Mouse (Mus musculus) left cerebral cortex, adult 9 months (tissue): ENCODE results near the gene Pla2g6.

ENCODE experiments used
- DNase-seq, 2 experiments: peaks; one replicate each; pipeline ENCODE4 v3.0.0; 2022; ENCODE audit warnings: low spot score in 2 of 2

Gene Pla2g6

DNA sequence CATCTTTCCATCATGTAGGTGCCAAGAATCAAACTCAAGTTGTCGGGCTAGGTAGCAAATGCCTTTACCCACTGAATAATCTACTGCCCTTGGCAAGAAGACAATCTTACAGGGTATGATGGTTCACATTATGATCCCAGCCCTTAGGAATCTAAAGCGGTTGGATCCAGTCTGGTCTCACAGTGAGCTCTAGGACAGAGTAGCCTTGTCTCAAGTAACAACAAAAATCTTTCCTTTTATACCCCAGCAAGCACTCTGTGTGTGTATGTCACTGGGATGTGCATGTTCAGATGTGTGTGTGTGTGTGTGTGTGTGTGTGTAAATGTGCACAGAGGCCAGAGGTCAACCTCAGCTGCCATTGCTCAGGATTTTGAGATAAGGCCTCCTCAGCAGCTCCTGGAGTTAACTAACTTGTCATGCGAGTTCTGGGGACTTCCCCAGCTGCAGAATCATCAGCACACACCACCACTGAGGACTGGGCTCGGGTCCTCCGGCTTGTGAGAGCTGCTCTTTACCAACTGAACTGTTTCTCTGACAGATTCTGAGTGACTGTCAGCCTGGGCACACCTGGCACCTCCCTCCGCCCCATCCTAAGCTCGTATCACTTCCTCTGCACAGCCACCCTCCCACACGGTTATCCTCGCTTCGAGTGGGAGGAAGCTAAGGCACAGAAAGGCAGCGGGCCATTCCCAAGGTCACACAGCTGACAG, 5.8 kb downstream of the Pla2g6 start:
- no peak for DNase-seq

GRCm38 (mm10) chr15:79321733-79322190, 6.4 kb downstream of the Pla2g6 start:
- no peak for DNase-seq

- DNase-seq = no peak
Measured at GRCm38 (mm10) chr15:79313848-79314369, 14.3 kb downstream of the Pla2g6 start.

DNA sequence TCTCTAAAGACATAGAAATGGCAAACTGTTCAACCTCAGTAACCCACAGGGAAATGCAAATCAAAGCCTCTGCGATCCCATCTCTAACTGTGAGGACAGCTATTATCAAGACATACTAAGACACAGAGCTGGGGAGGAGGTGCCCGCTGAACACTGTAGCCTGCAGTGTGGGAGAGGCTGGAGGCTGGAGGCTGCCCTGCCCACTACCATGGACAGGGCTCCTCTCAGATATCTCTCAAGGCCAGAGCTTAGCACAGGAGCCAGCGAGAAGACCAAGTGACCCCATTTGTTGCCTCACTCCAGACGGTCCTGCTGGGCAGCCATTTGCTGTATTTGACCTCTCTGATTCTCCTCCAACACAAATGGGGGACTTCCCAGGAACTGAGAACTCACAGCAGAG, 20.3 kb downstream of the Pla2g6 start:
- DNase-seq = no peak

DNA sequence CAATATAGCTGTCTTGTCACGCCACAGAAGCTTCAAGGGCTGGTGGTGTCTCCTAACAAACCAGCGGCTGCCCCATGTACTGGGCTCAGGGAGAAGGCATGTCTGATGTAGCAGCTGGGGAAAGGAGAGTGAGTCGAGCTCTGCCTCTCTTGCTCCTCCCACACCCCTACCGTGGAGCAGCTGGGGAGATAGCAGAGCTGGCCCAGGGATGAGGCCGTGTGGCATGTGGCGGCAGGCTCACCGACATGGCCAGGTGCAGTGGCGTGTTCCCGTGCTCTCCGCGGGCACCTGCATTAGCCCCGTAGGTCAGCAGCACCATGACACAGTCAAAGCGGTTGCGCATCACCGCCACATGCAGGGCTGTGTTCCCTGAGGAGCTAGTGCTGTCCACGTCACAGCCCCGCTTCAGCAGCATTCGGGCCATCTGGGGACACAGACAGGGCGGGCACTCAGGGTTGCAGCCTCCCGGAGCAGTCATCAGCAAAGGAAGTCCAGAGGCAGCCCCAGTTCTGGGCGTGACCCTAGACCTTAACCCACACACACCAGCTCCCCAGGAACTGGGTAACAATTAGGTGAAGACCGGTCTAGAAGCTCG, 22.1 kb downstream of the Pla2g6 start:
- no peak for DNase-seq

DNA sequence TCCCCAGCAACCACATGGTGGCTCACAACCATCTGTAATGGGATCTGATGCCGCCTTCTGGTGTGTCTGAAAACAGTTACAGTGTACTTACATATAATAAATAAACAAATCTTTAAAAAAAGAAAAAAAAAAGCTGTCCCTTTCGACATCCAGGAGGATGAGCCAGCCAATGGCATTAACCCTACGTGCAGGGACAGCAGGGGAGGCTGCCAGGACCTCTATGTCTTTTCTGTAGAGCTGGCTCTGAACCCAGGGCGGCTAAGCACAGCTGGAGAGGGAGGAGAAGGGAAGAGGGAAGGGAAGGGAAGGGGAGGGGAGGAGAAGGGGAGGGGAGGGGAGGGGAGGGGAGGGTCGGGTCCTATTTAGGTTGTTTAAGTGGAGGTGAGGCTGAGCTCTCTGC, 23.4 kb downstream of the Pla2g6 start:
- no peak for DNase-seq

DNA sequence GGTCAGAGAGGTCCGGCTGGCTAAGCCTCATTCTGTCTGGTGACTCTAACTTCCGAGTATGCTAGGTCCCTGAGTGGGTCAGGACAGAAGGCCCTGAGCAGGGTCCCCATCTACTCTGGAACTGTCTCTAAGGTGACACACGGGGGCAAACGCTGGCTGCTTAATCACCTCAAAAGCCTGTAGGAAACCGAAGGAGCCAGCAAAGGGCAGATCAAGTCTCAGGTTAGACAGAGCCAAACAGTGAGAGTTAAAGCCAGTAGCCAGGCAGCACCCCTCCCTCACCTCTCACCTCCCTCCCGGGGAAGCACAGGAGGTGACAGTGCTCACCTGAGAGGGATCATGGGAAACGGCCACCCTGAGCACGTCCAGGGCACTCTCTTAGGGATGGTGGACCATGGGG, 24.5 kb downstream of the Pla2g6 start:
- DNase-seq = no peak

DNA sequence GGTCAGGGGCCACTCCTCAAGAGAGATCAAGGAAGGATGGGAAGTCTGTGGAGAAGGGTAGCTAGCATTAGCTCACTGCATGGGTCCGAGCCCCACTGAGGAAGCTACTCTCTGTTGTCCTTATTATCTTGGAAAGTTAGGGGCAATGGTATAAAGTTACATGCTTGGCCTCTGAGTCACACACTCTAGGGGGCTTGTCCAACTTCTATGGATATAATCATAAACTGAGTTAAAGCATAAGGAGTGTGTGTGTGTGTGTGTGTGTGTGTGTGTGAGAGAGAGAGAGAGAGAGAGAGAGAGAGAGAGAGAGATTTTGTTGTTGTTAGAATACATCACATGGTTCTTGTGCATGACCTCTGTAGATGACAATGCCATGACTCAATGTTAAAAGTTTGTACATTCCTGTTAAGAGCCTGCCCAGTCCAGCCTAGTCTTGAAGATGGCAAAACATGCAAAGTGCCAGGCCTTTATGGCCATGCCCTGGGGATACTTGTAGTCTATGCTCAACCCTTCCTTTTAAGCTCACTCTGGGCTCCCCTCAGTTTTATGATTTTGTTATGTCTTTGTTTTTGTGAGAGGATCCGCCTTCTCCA, 28.5 kb downstream of the Pla2g6 start:
- DNase-seq = no peak

DNA sequence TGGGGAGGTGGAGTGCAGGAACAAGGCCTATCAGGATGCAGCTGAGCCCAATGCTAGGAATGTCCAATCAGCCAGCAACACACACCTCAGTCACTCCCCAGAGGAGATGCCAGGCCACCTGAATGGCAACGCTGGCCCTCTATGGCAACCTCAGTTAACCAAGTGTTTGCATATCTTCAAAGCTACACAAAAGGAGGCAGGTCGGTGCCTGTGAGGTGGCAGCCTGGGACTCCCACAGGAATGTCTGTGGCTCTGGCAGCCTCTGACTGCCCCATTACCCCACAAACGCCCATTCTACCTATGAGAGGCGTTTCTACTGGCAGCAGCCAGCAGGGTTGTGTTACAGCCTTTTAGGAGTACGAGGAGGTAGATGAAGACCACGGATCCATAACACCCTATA, 29.6 kb downstream of the Pla2g6 start:
- no peak for DNase-seq

- no peak for DNase-seq
Measured at GRCm38 (mm10) chr15:79292779-79293178, 35.4 kb downstream of the Pla2g6 start.

DNA sequence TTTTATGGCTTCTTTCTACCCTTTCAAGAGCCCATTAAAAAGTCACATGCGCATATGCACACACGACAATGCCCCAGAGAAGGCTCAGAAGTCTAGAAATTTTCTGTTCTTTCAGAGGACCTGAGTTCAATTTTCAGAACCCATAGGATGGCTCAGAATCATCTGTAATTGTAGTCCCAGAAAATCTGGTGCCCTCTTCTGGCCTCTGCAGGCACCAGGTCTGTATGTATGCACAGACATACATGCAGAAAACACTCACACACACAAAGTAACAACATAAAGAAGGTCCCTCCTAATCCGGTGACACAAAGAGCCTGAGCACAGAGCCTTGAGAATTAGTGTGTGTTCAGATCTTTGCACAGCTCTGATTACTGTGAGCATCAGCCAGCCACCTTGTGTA, 37.9 kb downstream of the Pla2g6 start:
- no peak for DNase-seq

GRCm38 (mm10) chr15:79289441-79289840, 38.7 kb downstream of the Pla2g6 start:
- no peak for DNase-seq

DNA sequence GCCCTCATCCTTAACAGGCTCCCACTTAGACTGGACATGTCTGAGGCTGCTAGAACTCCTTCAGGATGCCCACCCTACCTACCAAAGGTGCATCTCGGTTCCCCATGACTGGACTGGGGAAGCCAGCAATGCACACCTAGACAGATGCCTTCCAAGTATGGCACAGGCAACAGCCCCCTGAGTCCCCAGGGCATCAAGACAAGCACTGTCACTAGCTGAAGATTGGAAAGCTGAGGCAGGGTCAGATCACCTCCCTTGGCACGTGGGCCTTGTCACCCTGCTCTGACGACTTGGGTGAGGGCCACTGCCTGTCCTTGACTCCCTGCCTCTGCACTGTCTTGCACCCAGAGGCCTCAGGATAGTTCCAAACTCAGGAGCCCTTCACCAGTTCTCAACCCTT, 39.8 kb downstream of the Pla2g6 start:
- DNase-seq = no peak

DNA sequence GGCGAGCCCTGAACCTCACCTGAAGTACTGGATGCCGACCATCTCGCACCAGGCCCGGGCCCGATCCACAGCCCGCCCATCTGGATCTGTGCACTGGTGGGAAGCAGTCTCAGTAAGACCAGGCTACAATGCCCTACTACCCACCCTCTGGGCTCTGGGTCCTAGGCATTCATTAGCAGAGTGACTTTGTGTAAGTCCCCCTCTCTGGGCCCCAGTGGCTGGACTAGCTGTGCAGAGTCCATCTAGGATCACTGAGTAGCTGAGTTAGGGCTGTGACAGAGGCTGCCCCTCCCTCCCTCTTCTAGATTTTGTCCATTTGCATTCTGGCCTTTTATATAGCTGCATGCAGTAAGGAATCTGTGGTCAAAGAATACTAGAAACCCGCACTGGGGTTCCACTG, 41.1 kb downstream of the Pla2g6 start:
- no peak for DNase-seq

DNA sequence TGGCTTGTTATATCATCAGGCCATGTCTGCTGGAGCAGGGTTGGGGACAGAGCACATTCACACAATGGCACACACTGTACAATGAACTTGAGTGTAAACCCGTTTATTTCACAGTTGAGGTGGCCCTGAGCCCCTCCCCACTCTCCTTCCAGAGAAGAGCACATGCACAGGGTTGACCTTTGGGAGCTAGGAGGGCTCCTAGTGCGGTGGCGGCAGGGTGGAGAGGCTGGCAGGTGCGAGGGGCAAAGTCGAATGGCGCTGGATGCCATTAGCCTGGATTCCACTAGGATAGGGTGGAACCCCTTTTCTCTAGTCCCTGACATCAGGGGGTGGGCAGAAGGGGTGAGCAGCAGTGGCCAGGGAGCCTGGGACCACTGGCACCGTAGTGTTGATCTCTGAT, 42.0 kb downstream of the Pla2g6 start:
- DNase-seq = no peak

GRCm38 (mm10) chr15:79285399-79285798, 42.8 kb downstream of the Pla2g6 start, which contains the start of gene Baiap2l2:
TSS of gene Baiap2l2 (minus strand) at chr15:79285537.
- no peak for DNase-seq

- DNase-seq = no peak
Measured at GRCm38 (mm10) chr15:79283371-79283770, 44.8 kb downstream of the Pla2g6 start.

DNA sequence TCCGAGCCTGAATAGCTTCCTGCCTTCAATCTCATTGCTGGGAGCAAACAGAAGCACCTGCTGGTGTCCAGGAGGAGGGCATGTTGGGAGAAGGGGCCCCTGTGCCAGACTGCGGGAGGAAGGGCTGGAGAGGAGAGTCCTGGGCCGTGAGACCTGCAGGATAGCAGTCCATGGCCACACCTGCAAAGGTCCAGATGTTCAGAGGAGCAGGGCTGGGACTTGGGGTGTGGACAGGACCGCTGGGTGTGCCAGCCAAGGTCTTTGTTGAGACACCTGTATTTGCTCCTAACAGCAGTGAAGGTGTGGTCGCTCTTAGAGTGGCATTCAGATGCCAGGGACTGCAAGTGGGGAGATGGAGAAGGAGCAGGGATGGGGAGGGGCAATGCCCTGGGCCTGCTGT, 45.8 kb downstream of the Pla2g6 start:
- DNase-seq = no peak

- no peak for DNase-seq
Measured at GRCm38 (mm10) chr15:79281389-79281788, 46.8 kb downstream of the Pla2g6 start.

GRCm38 (mm10) chr15:79280850-79281249, 47.3 kb downstream of the Pla2g6 start:
- DNase-seq = no peak

DNA sequence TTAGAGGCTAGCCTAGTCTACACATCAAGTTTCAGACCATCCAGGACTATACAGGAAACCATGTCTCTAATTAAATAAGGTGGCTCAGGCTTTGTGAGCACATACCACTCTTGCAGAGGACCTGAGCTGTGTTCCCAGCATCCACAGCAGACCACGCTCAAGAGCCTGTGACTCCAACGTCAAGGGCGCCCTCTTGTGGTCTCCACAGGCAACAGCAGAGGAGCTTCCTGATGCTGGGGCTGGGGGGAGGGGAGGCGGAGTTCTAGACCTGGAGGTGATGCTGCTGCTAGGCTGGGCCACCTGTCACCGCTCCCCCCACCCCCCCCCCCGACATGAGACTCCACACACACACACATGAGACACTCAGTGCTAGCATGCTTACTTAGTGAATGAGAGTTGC, 48.0 kb downstream of the Pla2g6 start:
- DNase-seq = no peak

DNA sequence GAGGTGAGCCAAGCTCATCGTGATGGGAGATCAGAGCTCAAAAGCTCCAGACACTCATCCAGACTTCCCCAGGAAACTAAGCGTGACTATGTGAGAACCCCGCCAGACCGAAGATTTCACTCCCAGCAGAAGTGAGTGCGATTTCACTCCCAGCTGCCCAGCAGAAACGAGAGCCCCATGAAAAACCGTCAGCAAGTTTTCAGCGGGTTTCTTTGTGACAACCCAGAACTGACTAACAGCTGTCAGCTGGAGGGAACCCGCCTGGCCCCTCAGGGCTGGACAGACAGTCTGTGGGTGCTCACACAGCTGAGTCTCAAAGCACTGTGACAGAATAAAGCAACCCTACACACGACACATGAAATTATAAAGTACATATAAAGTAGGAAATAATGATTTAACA, 50.5 kb downstream of the Pla2g6 start:
- no peak for DNase-seq

DNA sequence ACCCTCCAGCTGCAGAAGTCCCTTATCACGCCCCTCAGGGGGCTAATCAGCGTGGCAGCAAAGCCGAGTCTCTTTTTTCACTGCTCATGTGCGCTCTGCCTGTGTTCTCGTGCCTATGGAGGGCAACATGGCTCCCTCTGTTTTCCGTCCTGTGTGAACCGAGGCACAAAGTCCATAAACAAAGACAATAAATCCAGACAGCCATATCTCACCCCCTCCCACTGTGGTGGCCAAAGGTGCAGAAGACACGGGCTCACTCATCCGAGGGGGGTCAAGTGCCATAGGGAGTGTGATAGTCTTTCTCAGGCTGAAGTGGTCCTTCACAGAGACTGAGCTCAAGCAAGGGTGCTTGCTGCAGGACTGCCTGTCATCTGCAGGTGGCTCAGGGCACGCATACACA, 55.2 kb downstream of the Pla2g6 start:
- DNase-seq = no peak
